Mouse (Mus musculus): Measurements from ENCODE around the gene Nrp1.

Gene Nrp1

GRCm38 (mm10) chr8:128491126-128492067 lies 133.0 kb downstream of the Nrp1 start:
- in situ Hi-C loops (cut with MboI, MseI): loop anchor here (5.0 to 25.0 kb wide), 3 partner anchors 124 to 1629 kb away; partner anchors contain the start of gene Rbm34

- in situ Hi-C loops (cut with MboI, MseI): loop anchor here (5.0 to 25.0 kb wide), 3 partner anchors 126 to 1632 kb away; partner anchors contain the start of gene Rbm34
These were observed 135.4 kb downstream of the Nrp1 start for GRCm38 (mm10) chr8:128493801-128494200.

GRCm38 (mm10) chr8:128498836-128499235 lies 140.4 kb downstream of the Nrp1 start:
- in situ Hi-C loops (cut with MboI, MseI): loop anchor here (25.0 kb wide), 2 partner anchors 1537 to 1637 kb away; partner anchors contain the start of gene Rbm34

GRCm38 (mm10) chr8:128504136-128504829 lies 145.9 kb downstream of the Nrp1 start:
- in situ Hi-C loops (cut with MboI, MseI): no loop called here

- in situ Hi-C loops (cut with MboI, MseI): no loop called here
These were observed 147.5 kb downstream of the Nrp1 start for GRCm38 (mm10) chr8:128505866-128506265.

GRCm38 (mm10) chr8:128508723-128509122 lies 150.3 kb downstream of the Nrp1 start:
- in situ Hi-C loops (cut with MboI, MseI): no loop called here

- in situ Hi-C loops (cut with MboI, MseI): loop anchor here (10.0 kb wide), 1 partner anchor 846 kb away; no protein-coding TSS in a partner anchor
These were observed 152.6 kb downstream of the Nrp1 start for GRCm38 (mm10) chr8:128511021-128511420.

- in situ Hi-C loops (cut with MboI, MseI): loop anchor here (10.0 kb wide), 1 partner anchor 847 kb away; no protein-coding TSS in a partner anchor
These were observed 153.3 kb downstream of the Nrp1 start for GRCm38 (mm10) chr8:128511732-128512131.

GRCm38 (mm10) chr8:128516846-128517446 lies 158.5 kb downstream of the Nrp1 start:
- in situ Hi-C loops (cut with MboI, MseI): loop anchor here (10.0 kb wide), 1 partner anchor 852 kb away; no protein-coding TSS in a partner anchor

GRCm38 (mm10) chr8:128517546-128518102 lies 159.2 kb downstream of the Nrp1 start:
- in situ Hi-C loops (cut with MboI, MseI): loop anchor here (10.0 kb wide), 1 partner anchor 853 kb away; no protein-coding TSS in a partner anchor

GRCm38 (mm10) chr8:128519366-128519765 lies 161.0 kb downstream of the Nrp1 start:
- in situ Hi-C loops (cut with MboI, MseI): loop anchor here (10.0 kb wide), 1 partner anchor 855 kb away; no protein-coding TSS in a partner anchor

- in situ Hi-C loops (cut with MboI, MseI): loop anchor here (10.0 kb wide), 1 partner anchor 359 kb away; no protein-coding TSS in a partner anchor
These were observed 165.4 kb downstream of the Nrp1 start for GRCm38 (mm10) chr8:128523825-128524224.

GRCm38 (mm10) chr8:128525912-128526311 lies 167.5 kb downstream of the Nrp1 start:
- in situ Hi-C loops (cut with MboI, MseI): loop anchor here (10.0 to 25.0 kb wide), 2 partner anchors 186 to 361 kb away; no protein-coding TSS in a partner anchor

GRCm38 (mm10) chr8:128528591-128529383 lies 170.4 kb downstream of the Nrp1 start:
- in situ Hi-C loops (cut with MboI, MseI): loop anchor here (10.0 to 25.0 kb wide), 2 partner anchors 184 to 364 kb away; no protein-coding TSS in a partner anchor

GRCm38 (mm10) chr8:128534442-128534871 lies 176.1 kb downstream of the Nrp1 start:
- in situ Hi-C loops (cut with MboI, MseI): loop anchor here (25.0 kb wide), 1 partner anchor 178 kb away; no protein-coding TSS in a partner anchor

GRCm38 (mm10) chr8:128535685-128536084 lies 177.3 kb downstream of the Nrp1 start:
- in situ Hi-C loops (cut with MboI, MseI): loop anchor here (25.0 kb wide), 1 partner anchor 177 kb away; no protein-coding TSS in a partner anchor

GRCm38 (mm10) chr8:128538378-128538777 lies 180.0 kb downstream of the Nrp1 start:
- in situ Hi-C loops (cut with MboI, MseI): loop anchor here (25.0 kb wide), 1 partner anchor 174 kb away; no protein-coding TSS in a partner anchor

- in situ Hi-C loops (cut with MboI, MseI): loop anchor here (25.0 kb wide), 1 partner anchor 171 kb away; no protein-coding TSS in a partner anchor
These were observed 183.1 kb downstream of the Nrp1 start for GRCm38 (mm10) chr8:128541355-128542090.

All from regulatory T cell (primary cell).